Mouse (Mus musculus) activated CD4-positive, CD25-positive, alpha-beta regulatory T cell, adult 4 months (primary cell): ENCODE data around the gene Rnf25. TPM values are rescaled to one million over a fixed set of nuclear protein-coding genes. Genes with fewer than 3 reads are reported as not detected.

ENCODE experiments used
- polyA plus RNA-seq, 2 experiments: library from polyadenylated mRNA; unstranded; fragments of 100-300 nt; shearing (Covaris generic); gene quantifications; one replicate each; pipeline ENCODE4 v1.2.1; 2017

Gene Rnf25
- polyA plus RNA-seq, 2 experiments from 2014 or later: 15.6 to 18.1 TPM

Other genes with a start within 250 kb of the Rnf25 start
- gene Catip, start 239.3 kb downstream of the Rnf25 start, polyA plus RNA-seq: not detected
- under 1 TPM; 0.42 to 0.97 TPM for gene Slc11a1, start 226.2 kb downstream of the Rnf25 start, polyA plus RNA-seq
- 10 to 100 TPM; 29.9 to 31.9 TPM for gene Ctdsp1, start 209.9 kb downstream of the Rnf25 start, polyA plus RNA-seq
- gene Vil1, start 192.0 kb downstream of the Rnf25 start, polyA plus RNA-seq: under 1 TPM in 1 of 2 experiments, not detected in 1; 0.13 TPM
- 10 to 100 TPM; 52.3 to 57.8 TPM for gene Cnot9, start 95.3 kb downstream of the Rnf25 start, polyA plus RNA-seq
- 1 to 10 TPM; 1.0 to 1.6 TPM for gene Plcd4, start 58.5 kb downstream of the Rnf25 start, polyA plus RNA-seq
- 10 to 100 TPM; 19.6 to 27.0 TPM for gene Usp37, start 57.1 kb downstream of the Rnf25 start, polyA plus RNA-seq
- gene Zfp142, start 13.2 kb downstream of the Rnf25 start, polyA plus RNA-seq: 10 to 100 TPM in 1 of 2 experiments, 1 to 10 TPM in 1; 7.0 to 12.6 TPM
- 10 to 100 TPM; 11.1 to 13.4 TPM for gene Bcs1l, start 13.1 kb downstream of the Rnf25 start, polyA plus RNA-seq
- under 1 TPM in 1 of 2 experiments, not detected in 1; 0.32 TPM for gene Stk36, start within 50 bp of the Rnf25 start, polyA plus RNA-seq
- 10 to 100 TPM; 11.5 to 14.8 TPM for gene Ttll4, start 60.3 kb upstream of the Rnf25 start, polyA plus RNA-seq
- under 1 TPM in 1 of 2 experiments, not detected in 1; 0.33 TPM for gene Cyp27a1, start 112.2 kb upstream of the Rnf25 start, polyA plus RNA-seq
- gene Prkag3, start 147.8 kb upstream of the Rnf25 start, polyA plus RNA-seq: not detected
- gene Wnt6, start 170.5 kb upstream of the Rnf25 start, polyA plus RNA-seq: not detected
- under 1 TPM in 1 of 2 experiments, not detected in 1; 0.53 TPM for gene Wnt10a, start 190.1 kb upstream of the Rnf25 start, polyA plus RNA-seq